Mouse (Mus musculus): Measurements from ENCODE around the gene Lgr5. TPM values are rescaled to one million over a fixed set of nuclear protein-coding genes. Genes with fewer than 3 reads are reported as not detected.

The Lgr5 gene
- polyA plus RNA-seq, 1 experiment from 2014 or later: 0.31 TPM

GRCm38 (mm10) chr10:115569712-115570491 is 17.7 kb downstream of the Lgr5 start, which contains the start of gene A930009A15Rik:
Gene A930009A15Rik, plus strand, starts transcription at chr10:115569986.
- WGBS: 80% methylated on average over 15 of the region's 15 CpGs

GRCm38 (mm10) chr10:115563961-115564360 is 23.6 kb downstream of the Lgr5 start:
- Histone ChIP-seq H3K4me1 (replicated peaks) (no peaks in the 10 kb centered on the region), H3K36me3 (no peaks in the 10 kb centered on the region), H3K4me2 (no peak overlapping the region), H3K4me3 (no peak overlapping the region), H3K9me3 (replicated peaks) (no peaks in the 10 kb centered on the region), H3K27me3 (no peaks in the 10 kb centered on the region), H3K27ac (no peak overlapping the region), H3K9ac (no peak overlapping the region)
- WGBS: 79% methylated on average over 5 of the region's 5 CpGs
- no peak for ATAC-seq (replicated peaks; ENCODE audit: insufficient number of reproducible peaks, insufficient read depth, low FRiP score, low read depth)

More at GRCm38 (mm10) chr10:115569712-115570491, 17.7 kb downstream of the Lgr5 start, which contains the start of gene A930009A15Rik:
- no peak within 1 kb of the TSS for H3K4me3 ChIP-seq
- H3K9me3 ChIP-seq (replicated peaks): no peaks in the 10 kb centered on the region
- H3K4me2 ChIP-seq: no peak within 1 kb of the TSS
- no peaks in the 10 kb centered on the region; the same call in 1 of the 2 replicates for H3K27me3 ChIP-seq
- H3K36me3 ChIP-seq: no peaks in the 10 kb centered on the region
- H3K4me1 ChIP-seq (replicated peaks): no peaks in the 10 kb centered on the region
- ATAC-seq (replicated peaks; ENCODE audit: insufficient number of reproducible peaks, insufficient read depth, low FRiP score, low read depth): no peak
- no peak within 1 kb of the TSS for H3K27ac ChIP-seq
- H3K9ac ChIP-seq: no peak within 1 kb of the TSS

DNA sequence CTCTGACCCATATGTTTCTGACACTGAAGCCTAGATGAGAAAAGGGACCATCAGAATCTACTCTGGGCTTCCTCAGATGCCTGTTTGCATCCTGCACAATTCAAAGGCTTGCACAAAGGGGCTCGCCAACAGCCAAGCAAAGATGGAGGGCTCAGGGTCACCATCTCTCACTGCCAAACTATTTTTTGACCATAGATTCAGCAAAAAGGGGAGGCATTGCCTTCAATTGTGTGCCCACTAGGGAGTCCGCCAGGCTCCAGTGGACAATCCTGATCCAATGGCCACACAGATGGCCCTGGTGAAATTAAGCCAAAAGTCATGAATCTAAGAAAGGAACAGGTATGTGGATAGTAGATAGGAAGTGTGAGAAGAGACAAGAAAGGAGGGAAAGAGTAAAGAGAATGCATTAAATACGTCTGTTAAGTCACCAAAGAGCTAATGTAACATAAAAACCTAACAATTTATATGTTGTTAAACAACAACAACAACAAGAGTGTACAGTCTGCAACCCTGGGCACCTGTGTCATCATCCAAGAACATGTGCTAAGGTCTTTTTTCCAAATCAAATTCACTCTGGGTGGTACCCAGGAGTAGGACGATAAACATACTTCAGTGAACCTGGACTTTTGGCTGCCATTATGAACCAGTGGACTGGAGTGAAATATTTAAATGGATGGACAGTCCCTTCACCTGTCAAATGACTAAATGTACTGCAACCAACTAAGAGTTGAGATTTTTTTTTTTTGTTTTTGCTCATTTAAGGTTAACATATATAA is 24.5 kb downstream of the Lgr5 start:
- 84% methylated on average over 4 of the region's 4 CpGs for WGBS
- no peak for ATAC-seq (replicated peaks; ENCODE audit: insufficient number of reproducible peaks, insufficient read depth, low FRiP score, low read depth)

DNA sequence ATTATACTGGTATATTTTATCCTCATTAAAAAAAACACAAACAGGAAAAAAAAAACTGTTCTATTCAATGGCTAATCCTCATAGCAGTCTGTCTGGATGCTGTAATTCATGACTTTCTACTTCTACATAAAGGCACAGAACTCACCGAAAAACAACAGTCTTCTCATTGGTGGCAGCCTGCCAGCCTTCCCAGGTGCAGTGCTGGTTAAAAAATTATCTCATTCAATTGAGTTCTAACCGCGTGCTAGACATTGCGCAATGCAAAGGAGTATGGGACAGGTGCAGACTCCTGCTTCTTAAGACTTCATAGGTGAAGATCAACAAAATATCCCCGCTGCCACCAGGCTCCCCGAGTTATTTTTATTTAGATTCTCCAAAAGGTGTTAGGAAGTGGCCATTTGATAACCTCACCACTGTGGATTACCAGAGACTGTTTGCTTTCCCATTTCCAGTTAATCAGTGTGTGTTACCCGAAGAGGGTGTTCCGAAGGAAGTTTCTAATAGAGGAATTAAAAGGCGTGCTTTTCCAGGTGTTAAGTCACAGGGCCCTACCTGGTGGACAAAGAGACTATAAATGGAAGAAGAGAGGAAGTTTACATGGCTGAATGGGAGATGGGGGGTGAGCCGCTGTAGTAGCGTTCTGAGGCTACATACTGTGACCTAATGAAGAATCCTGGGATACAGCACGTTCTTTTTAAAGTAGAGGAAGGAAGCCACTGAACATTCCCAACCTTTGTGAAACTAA is 26.3 kb downstream of the Lgr5 start:
- WGBS: 61% methylated on average over 12 of the region's 12 CpGs
- Histone ChIP-seq H3K27me3 (no peaks in the 10 kb centered on the region), H3K27ac (no peak overlapping the region), H3K4me2 (no peak overlapping the region), H3K4me3 (no peak overlapping the region), H3K9me3 (replicated peaks) (no peaks in the 10 kb centered on the region), H3K36me3 (no peaks in the 10 kb centered on the region), H3K4me1 (replicated peaks) (no peaks in the 10 kb centered on the region), H3K9ac (no peak overlapping the region)
- no peak for ATAC-seq (replicated peaks; ENCODE audit: insufficient number of reproducible peaks, insufficient read depth, low FRiP score, low read depth)

More for the DNA sequence above, 24.5 kb downstream of the Lgr5 start:
- Histone ChIP-seq H3K4me2 (no peak overlapping the region), H3K27ac (no peak overlapping the region), H3K27me3 (no peaks in the 10 kb centered on the region), H3K9ac (no peak overlapping the region), H3K4me3 (no peak overlapping the region), H3K4me1 (replicated peaks) (no peaks in the 10 kb centered on the region), H3K9me3 (replicated peaks) (no peaks in the 10 kb centered on the region), H3K36me3 (no peaks in the 10 kb centered on the region)

DNA sequence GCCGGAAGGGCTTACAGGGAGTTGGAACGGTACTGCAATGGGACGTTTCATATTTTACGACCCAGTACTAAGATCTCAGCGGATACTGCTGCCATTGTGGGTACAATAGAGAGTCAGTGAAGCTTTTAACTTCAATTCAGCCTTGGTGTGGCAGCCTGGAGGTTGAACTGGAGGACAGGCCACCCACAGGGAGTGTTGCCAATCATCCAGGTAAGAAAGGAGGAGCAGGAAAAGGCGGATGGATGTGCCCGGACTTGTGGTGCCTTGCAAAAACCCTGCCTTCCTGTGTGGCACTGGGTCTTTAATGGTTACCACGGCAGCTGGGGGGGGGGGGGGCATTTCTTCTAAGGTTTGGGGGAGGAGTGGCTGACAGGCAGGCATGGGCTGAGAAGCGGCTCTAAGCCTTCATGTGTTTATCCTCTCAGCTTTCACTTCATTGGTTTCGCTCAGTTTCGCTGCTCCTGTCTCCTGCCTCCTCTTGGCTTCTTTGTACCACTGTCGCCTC is 30.8 kb downstream of the Lgr5 start:
- no peaks in the 10 kb centered on the region for H3K36me3 ChIP-seq
- H3K4me1 ChIP-seq (replicated peaks): no peaks in the 10 kb centered on the region
- H3K4me2 ChIP-seq: no peak overlapping the region
- H3K27ac ChIP-seq: no peak overlapping the region
- H3K9me3 ChIP-seq (replicated peaks): no peaks in the 10 kb centered on the region
- no peak for ATAC-seq (replicated peaks; ENCODE audit: insufficient number of reproducible peaks, insufficient read depth, low FRiP score, low read depth)
- H3K4me3 ChIP-seq: no peak overlapping the region
- 46% methylated on average over 12 of the region's 12 CpGs for WGBS
- H3K9ac ChIP-seq: no peak overlapping the region
- no peaks in the 10 kb centered on the region for H3K27me3 ChIP-seq

DNA sequence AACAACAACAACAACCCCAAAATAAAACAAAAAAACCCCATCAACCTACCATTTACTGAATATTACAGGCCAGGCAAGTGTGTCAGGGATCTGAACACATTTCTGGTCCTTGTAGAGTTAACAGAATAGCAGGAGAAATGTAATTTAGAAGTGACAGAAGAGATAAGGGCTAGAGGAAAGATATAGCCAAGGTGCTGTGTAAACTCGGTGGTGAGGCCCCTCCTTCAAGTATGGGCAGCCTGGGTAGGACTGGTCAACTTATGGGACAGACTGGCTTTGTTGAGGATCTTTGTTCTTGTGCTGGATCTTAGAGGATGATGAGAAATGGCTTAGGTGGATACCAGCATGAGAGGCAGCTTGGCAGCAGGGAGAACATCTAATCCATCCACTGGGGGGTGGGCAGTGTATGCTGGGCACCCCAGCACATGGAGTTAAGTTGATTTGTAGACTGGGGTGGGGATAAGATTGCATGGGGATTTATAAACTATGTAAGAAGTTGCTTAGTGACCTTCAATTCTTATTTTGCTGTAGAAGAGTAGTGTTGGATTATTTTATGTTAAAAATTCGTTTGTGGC is 32.3 kb downstream of the Lgr5 start:
- Histone ChIP-seq H3K9ac (no peak overlapping the region), H3K27me3 (no peaks in the 10 kb centered on the region), H3K4me3 (no peak overlapping the region), H3K4me1 (replicated peaks) (no peaks in the 10 kb centered on the region), H3K27ac (no peak overlapping the region), H3K9me3 (replicated peaks) (no peaks in the 10 kb centered on the region), H3K36me3 (no peaks in the 10 kb centered on the region), H3K4me2 (no peak overlapping the region)
- 27% methylated on average over 2 of the region's 2 CpGs for WGBS
- ATAC-seq (replicated peaks; ENCODE audit: insufficient number of reproducible peaks, insufficient read depth, low FRiP score, low read depth): no peak

DNA sequence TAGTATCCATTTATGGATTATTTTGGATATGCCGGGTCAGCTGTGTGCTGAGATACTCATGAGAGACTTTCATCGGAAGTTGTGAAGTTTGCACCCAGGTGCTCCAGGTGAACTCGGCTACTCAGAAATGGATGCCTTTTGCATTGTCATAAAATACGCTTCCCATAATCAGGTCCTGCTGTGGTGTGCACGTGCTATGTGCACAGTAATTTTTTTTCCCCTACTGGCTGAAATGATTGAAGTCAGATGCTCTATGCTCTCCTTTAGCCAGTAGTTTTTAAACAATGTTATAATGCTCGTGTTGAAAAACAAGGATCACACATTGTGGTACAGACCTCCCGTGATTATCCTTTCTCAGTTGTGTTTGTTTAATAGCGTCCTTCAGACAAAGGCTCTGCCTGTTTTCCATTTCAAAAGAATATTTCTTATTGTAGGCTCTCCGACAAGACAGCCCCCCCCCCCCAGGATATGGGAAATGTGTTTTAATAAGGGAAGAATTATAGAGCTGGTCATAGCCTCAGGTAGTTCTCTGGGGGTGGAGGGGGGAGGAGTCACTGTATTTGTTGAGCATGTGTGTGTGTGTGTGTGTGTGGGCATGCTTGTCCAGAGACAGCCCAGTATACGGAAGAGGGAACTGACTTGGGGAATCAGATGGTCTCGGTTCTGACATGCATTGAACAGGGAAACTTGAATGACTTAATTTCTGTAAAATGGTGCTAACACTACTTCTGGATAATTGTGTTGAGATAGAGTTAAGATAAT is 34.0 kb downstream of the Lgr5 start:
- no peaks in the 10 kb centered on the region for H3K4me1 ChIP-seq (replicated peaks)
- no peak overlapping the region for H3K4me2 ChIP-seq
- ATAC-seq (replicated peaks; ENCODE audit: insufficient number of reproducible peaks, insufficient read depth, low FRiP score, low read depth): no peak
- H3K9me3 ChIP-seq (replicated peaks): no peaks in the 10 kb centered on the region
- H3K4me3 ChIP-seq: no peak overlapping the region
- no peak overlapping the region for H3K27ac ChIP-seq
- 79% methylated on average over 11 of the region's 11 CpGs for WGBS
- H3K27me3 ChIP-seq: no peaks in the 10 kb centered on the region
- H3K36me3 ChIP-seq: no peaks in the 10 kb centered on the region
- no peak overlapping the region for H3K9ac ChIP-seq

DNA sequence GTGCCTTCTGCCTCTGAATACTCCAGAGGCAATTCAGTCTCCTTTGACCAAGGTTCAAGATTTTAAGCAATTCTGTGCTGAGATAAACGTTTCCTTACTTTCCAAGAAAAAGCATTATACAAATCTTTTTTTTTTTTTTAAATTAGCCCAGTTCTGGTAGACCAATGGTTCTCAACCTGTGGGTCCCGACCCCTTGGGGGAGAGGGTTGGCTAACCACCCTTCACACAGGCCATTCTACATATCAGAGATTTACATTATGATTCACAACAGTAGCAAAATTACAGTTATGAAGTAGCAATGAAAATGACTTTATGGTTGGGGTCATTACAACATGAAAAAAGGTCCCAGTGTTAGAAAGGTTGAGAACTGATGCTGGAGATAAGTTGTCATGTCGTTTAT is 36.5 kb downstream of the Lgr5 start:
- 67% methylated on average over 3 of the region's 3 CpGs for WGBS
- ATAC-seq (replicated peaks; ENCODE audit: insufficient number of reproducible peaks, insufficient read depth, low FRiP score, low read depth): no peak
- H3K36me3 ChIP-seq: no peaks in the 10 kb centered on the region
- no peaks in the 10 kb centered on the region for H3K27me3 ChIP-seq
- no peak overlapping the region for H3K9ac ChIP-seq
- no peak overlapping the region for H3K4me3 ChIP-seq
- no peak overlapping the region for H3K27ac ChIP-seq
- no peaks in the 10 kb centered on the region for H3K4me1 ChIP-seq (replicated peaks)
- no peaks in the 10 kb centered on the region for H3K9me3 ChIP-seq (replicated peaks)
- H3K4me2 ChIP-seq: no peak overlapping the region

DNA sequence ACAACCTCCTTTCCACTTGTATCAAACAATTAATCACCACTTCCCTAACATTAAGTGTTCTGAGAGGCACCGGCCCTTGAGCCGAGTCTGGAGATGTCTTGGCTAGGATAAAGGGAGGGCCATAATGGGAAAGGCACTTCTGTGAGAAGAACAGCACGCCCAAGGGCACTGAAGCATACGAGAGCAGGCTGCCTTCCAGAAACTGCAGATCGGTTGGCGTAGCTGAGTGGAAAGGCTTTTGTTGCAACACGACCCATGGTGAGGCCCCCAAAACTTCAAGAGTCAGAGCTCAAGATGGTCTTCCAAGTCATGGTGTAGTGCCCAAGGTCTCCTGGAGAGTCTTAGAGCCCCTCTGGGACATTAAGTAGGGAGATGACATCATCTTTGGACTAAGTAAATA is 37.3 kb downstream of the Lgr5 start:
- H3K9me3 ChIP-seq (replicated peaks): no peaks in the 10 kb centered on the region
- 72% methylated on average over 7 of the region's 7 CpGs for WGBS
- H3K27ac ChIP-seq: no peak overlapping the region
- no peak for ATAC-seq (replicated peaks; ENCODE audit: insufficient number of reproducible peaks, insufficient read depth, low FRiP score, low read depth)
- H3K36me3 ChIP-seq: no peaks in the 10 kb centered on the region
- H3K4me3 ChIP-seq: no peak overlapping the region
- H3K27me3 ChIP-seq: no peaks in the 10 kb centered on the region
- no peaks in the 10 kb centered on the region for H3K4me1 ChIP-seq (replicated peaks)
- H3K9ac ChIP-seq: no peak overlapping the region
- H3K4me2 ChIP-seq: no peak overlapping the region

- Histone ChIP-seq H3K4me3 (no peak overlapping the region), H3K4me2 (no peak overlapping the region), H3K27me3 (no peaks in the 10 kb centered on the region), H3K9ac (no peak overlapping the region), H3K36me3 (no peaks in the 10 kb centered on the region), H3K27ac (no peak overlapping the region), H3K4me1 (replicated peaks) (no peaks in the 10 kb centered on the region), H3K9me3 (replicated peaks) (no peaks in the 10 kb centered on the region)
- WGBS: 77% methylated on average over 6 of the region's 6 CpGs
- no peak for ATAC-seq (replicated peaks; ENCODE audit: insufficient number of reproducible peaks, insufficient read depth, low FRiP score, low read depth)
Measured at GRCm38 (mm10) chr10:115542917-115543316, 44.7 kb downstream of the Lgr5 start.

Data from heart, embryonic 15.5 days (tissue).